Mouse (Mus musculus): ENCODE measurements around the gene Hspa12a. TPM values are rescaled to one million over a fixed set of nuclear protein-coding genes. Genes with fewer than 3 reads are reported as not detected.
A peak's percentile ranks its signal among the peaks of the same experiment; 100 is the strongest.

Gene Hspa12a
- 0.33 and 0.39 TPM in 2 replicates for polyA plus RNA-seq (2015; fragmentation: Nextera tagmentation; extraction: Ambion mirVana)

GRCm38 (mm10) chr19:58942841-58943828 is at the start of gene Hspa12a, which contains the start of gene Eno4:
TSS of gene Hspa12a (minus strand) at chr19:58943654.
TSS of gene Eno4 (plus strand) at chr19:58943425.
- under 1% methylated on average over 65 of the region's 65 CpGs for WGBS (ENCODE audit: insufficient replicate concordance)
- ATAC-seq (ENCODE audit: insufficient read depth), result peak; percentile 87
- Histone ChIP-seq H3K9ac (no peak within 1 kb of the TSS), H3K27me3 (peaks cover 7% of the 10 kb centered on the region; the same call in 1 of the 2 replicates), H3K27ac (replicated peaks) (no peak within 1 kb of the TSS), H3K36me3 (replicated peaks) (no peaks in the 10 kb centered on the region), H3K9me3 (replicated peaks) (no peaks in the 10 kb centered on the region), H3K4me2 (peak within 1 kb of the TSS; percentile 78), H3K4me3 (replicated peaks) (peak within 1 kb of the TSS; percentile 60), H3K4me1 (replicated peaks) (peaks cover 9% of the 10 kb centered on the region; the same call in 1 of the 2 replicates)

- no peaks in the 10 kb centered on the region for H3K36me3 ChIP-seq (replicated peaks)
- no peak overlapping the region for H3K9ac ChIP-seq
- ATAC-seq (ENCODE audit: insufficient read depth), result no peak
- no peaks in the 10 kb centered on the region for H3K27me3 ChIP-seq
- peaks cover 13% of the 10 kb centered on the region; the same call in 1 of the 2 replicates for H3K4me1 ChIP-seq (replicated peaks)
- H3K9me3 ChIP-seq (replicated peaks), result no peaks in the 10 kb centered on the region
- WGBS (ENCODE audit: insufficient replicate concordance), result 53% methylated on average over 9 of the region's 9 CpGs
- H3K4me2 ChIP-seq, result no peak overlapping the region
- H3K4me3 ChIP-seq (replicated peaks), result no peak overlapping the region
- H3K27ac ChIP-seq (replicated peaks), result no peak overlapping the region
These were observed 38.1 kb upstream of the Hspa12a start for GRCm38 (mm10) chr19:58981571-58981970.

GRCm38 (mm10) chr19:58980056-58980440 is 36.6 kb upstream of the Hspa12a start:
- no peak overlapping the region for H3K4me3 ChIP-seq (replicated peaks)
- no peak overlapping the region for H3K27ac ChIP-seq (replicated peaks)
- no peak overlapping the region for H3K9ac ChIP-seq
- no peaks in the 10 kb centered on the region for H3K36me3 ChIP-seq (replicated peaks)
- H3K27me3 ChIP-seq, result no peaks in the 10 kb centered on the region
- H3K9me3 ChIP-seq (replicated peaks), result no peaks in the 10 kb centered on the region
- no peak overlapping the region for H3K4me2 ChIP-seq
- ATAC-seq (ENCODE audit: insufficient read depth), result no peak
- 55% methylated on average over 5 of the region's 5 CpGs for WGBS (ENCODE audit: insufficient replicate concordance)
- H3K4me1 ChIP-seq (replicated peaks), result peaks cover 13% of the 10 kb centered on the region; the same call in 1 of the 2 replicates

GRCm38 (mm10) chr19:58979436-58980055 is 36.1 kb upstream of the Hspa12a start:
- Histone ChIP-seq H3K9ac (no peak overlapping the region), H3K4me1 (replicated peaks) (peaks cover 13% of the 10 kb centered on the region; the same call in 1 of the 2 replicates), H3K27me3 (no peaks in the 10 kb centered on the region), H3K36me3 (replicated peaks) (no peaks in the 10 kb centered on the region), H3K9me3 (replicated peaks) (no peaks in the 10 kb centered on the region), H3K27ac (replicated peaks) (no peak overlapping the region), H3K4me2 (no peak overlapping the region), H3K4me3 (replicated peaks) (no peak overlapping the region)
- ATAC-seq (ENCODE audit: insufficient read depth), result no peak
- 52% methylated on average over 13 of the region's 13 CpGs for WGBS (ENCODE audit: insufficient replicate concordance)

- WGBS (ENCODE audit: insufficient replicate concordance), result 26% methylated on average over 11 of the region's 11 CpGs
- H3K4me1 ChIP-seq (replicated peaks), result peaks cover 13% of the 10 kb centered on the region; the same call in 1 of the 2 replicates
- peak overlapping the region; percentile 37; the same call in 1 of the 2 replicates for H3K4me2 ChIP-seq
- peak; percentile 91 for ATAC-seq (ENCODE audit: insufficient read depth)
- no peak overlapping the region for H3K4me3 ChIP-seq (replicated peaks)
- no peaks in the 10 kb centered on the region for H3K36me3 ChIP-seq (replicated peaks)
- H3K9ac ChIP-seq, result no peak overlapping the region
- no peaks in the 10 kb centered on the region for H3K9me3 ChIP-seq (replicated peaks)
- H3K27ac ChIP-seq (replicated peaks), result no peak overlapping the region
- no peaks in the 10 kb centered on the region for H3K27me3 ChIP-seq
These were observed 35.1 kb upstream of the Hspa12a start for GRCm38 (mm10) chr19:58978401-58979171.

GRCm38 (mm10) chr19:58975216-58975863 is 31.9 kb upstream of the Hspa12a start:
- Histone ChIP-seq H3K27me3 (no peaks in the 10 kb centered on the region), H3K4me2 (no peak overlapping the region), H3K9ac (no peak overlapping the region), H3K27ac (replicated peaks) (no peak overlapping the region), H3K4me1 (replicated peaks) (peaks cover 13% of the 10 kb centered on the region; the same call in 1 of the 2 replicates), H3K4me3 (replicated peaks) (no peak overlapping the region), H3K9me3 (replicated peaks) (no peaks in the 10 kb centered on the region), H3K36me3 (replicated peaks) (no peaks in the 10 kb centered on the region)
- 63% methylated on average over 11 of the region's 11 CpGs for WGBS (ENCODE audit: insufficient replicate concordance)
- no peak for ATAC-seq (ENCODE audit: insufficient read depth)

- no peak overlapping the region for H3K4me2 ChIP-seq
- H3K36me3 ChIP-seq (replicated peaks), result no peaks in the 10 kb centered on the region
- no peak overlapping the region for H3K27ac ChIP-seq (replicated peaks)
- no peak overlapping the region for H3K4me3 ChIP-seq (replicated peaks)
- peaks cover 12% of the 10 kb centered on the region; the same call in 1 of the 2 replicates for H3K4me1 ChIP-seq (replicated peaks)
- H3K9me3 ChIP-seq (replicated peaks), result no peaks in the 10 kb centered on the region
- ATAC-seq (ENCODE audit: insufficient read depth), result no peak
- H3K9ac ChIP-seq, result no peak overlapping the region
- 66% methylated on average over 8 of the region's 8 CpGs for WGBS (ENCODE audit: insufficient replicate concordance)
- H3K27me3 ChIP-seq, result no peaks in the 10 kb centered on the region
These were observed 30.7 kb upstream of the Hspa12a start for GRCm38 (mm10) chr19:58974126-58974525.

GRCm38 (mm10) chr19:58970826-58971225 is 27.4 kb upstream of the Hspa12a start:
- H3K4me1 ChIP-seq (replicated peaks), result no peaks in the 10 kb centered on the region
- H3K27me3 ChIP-seq, result no peaks in the 10 kb centered on the region
- H3K9ac ChIP-seq, result no peak overlapping the region
- no peak overlapping the region for H3K4me3 ChIP-seq (replicated peaks)
- no peak overlapping the region for H3K27ac ChIP-seq (replicated peaks)
- WGBS (ENCODE audit: insufficient replicate concordance), result 69% methylated on average over 13 of the region's 13 CpGs
- no peaks in the 10 kb centered on the region for H3K36me3 ChIP-seq (replicated peaks)
- no peak for ATAC-seq (ENCODE audit: insufficient read depth)
- H3K4me2 ChIP-seq, result no peak overlapping the region
- no peaks in the 10 kb centered on the region for H3K9me3 ChIP-seq (replicated peaks)

GRCm38 (mm10) chr19:58968731-58969506 is 25.5 kb upstream of the Hspa12a start:
- no peak overlapping the region for H3K9ac ChIP-seq
- no peak overlapping the region for H3K4me2 ChIP-seq
- H3K9me3 ChIP-seq (replicated peaks), result no peaks in the 10 kb centered on the region
- H3K36me3 ChIP-seq (replicated peaks), result no peaks in the 10 kb centered on the region
- no peak overlapping the region for H3K4me3 ChIP-seq (replicated peaks)
- no peaks in the 10 kb centered on the region for H3K27me3 ChIP-seq
- no peak overlapping the region for H3K27ac ChIP-seq (replicated peaks)
- WGBS (ENCODE audit: insufficient replicate concordance), result 51% methylated on average over 15 of the region's 15 CpGs
- ATAC-seq (ENCODE audit: insufficient read depth), result no peak
- H3K4me1 ChIP-seq (replicated peaks), result no peaks in the 10 kb centered on the region

GRCm38 (mm10) chr19:58963011-58963410 is 19.6 kb upstream of the Hspa12a start:
- WGBS (ENCODE audit: insufficient replicate concordance), result 59% methylated on average over 8 of the region's 8 CpGs
- H3K9ac ChIP-seq, result no peak overlapping the region
- H3K4me1 ChIP-seq (replicated peaks), result no peaks in the 10 kb centered on the region
- H3K4me3 ChIP-seq (replicated peaks), result no peak overlapping the region
- no peaks in the 10 kb centered on the region for H3K27me3 ChIP-seq
- no peaks in the 10 kb centered on the region for H3K9me3 ChIP-seq (replicated peaks)
- ATAC-seq (ENCODE audit: insufficient read depth), result no peak
- no peak overlapping the region for H3K27ac ChIP-seq (replicated peaks)
- no peak overlapping the region for H3K4me2 ChIP-seq
- H3K36me3 ChIP-seq (replicated peaks), result no peaks in the 10 kb centered on the region

Measured in liver, embryonic 15.5 days (tissue).